Mouse (Mus musculus) intestine, embryonic 15.5 days (tissue): ENCODE measurements around the gene Gm14296. TPM values are rescaled to one million over a fixed set of nuclear protein-coding genes. Genes with fewer than 3 reads are reported as not detected.
"Not testable (repeated sequence)": the region's sequence is repeated elsewhere in the genome, so short reads cannot be mapped to it uniquely, and the experiment has no call there.

Experiments
- ATAC-seq: fragments of 200-750 bp; cut with Nextera tagmentation; 2 replicates; pipeline ENCODE4 v1.8.0; 2017; ENCODE audit warnings: moderate TSS enrichment, moderate library complexity
- H3K27ac ChIP-seq: fragments of 300-500 bp; sonication (generic); 2 replicates; pipeline ENCODE4 v1.5.1; 2015; ENCODE audit warnings: mild to moderate bottlenecking, inconsistent platforms
- H3K27me3 ChIP-seq: fragments of 300-500 bp; sonication (generic); replicated peaks from 2 replicates; pipeline ENCODE4 v1.6.1; 2015; ENCODE audit warnings: inconsistent platforms
- H3K36me3 ChIP-seq: fragments of 300-500 bp; sonication (generic); 2 replicates; pipeline ENCODE4 v1.6.1; 2015; ENCODE audit warnings: inconsistent platforms
- H3K4me1 ChIP-seq: fragments of 300-500 bp; sonication (generic); replicated peaks from 2 replicates; pipeline ENCODE4 v1.6.1; 2015; ENCODE audit warnings: inconsistent platforms
- H3K4me2 ChIP-seq: fragments of 300-500 bp; sonication (generic); replicated peaks from 2 replicates; pipeline ENCODE4 v1.6.1; 2015; ENCODE audit warnings: mild to moderate bottlenecking, inconsistent platforms
- H3K4me3 ChIP-seq: fragments of 300-500 bp; sonication (generic); replicated peaks from 2 replicates; pipeline ENCODE4 v1.5.1; 2015; ENCODE audit warnings: inconsistent platforms
- H3K9ac ChIP-seq: fragments of 300-500 bp; sonication (generic); 2 replicates; pipeline ENCODE4 v1.6.1; 2015; ENCODE audit warnings: inconsistent platforms
- H3K9me3 ChIP-seq: fragments of 300-500 bp; sonication (generic); 2 replicates; pipeline ENCODE4 v1.6.1; 2016; ENCODE audit warnings: inconsistent platforms
- WGBS: fragments of 180-500 bp; shearing (Covaris S2); methylation state at CpG from one replicate; pipeline ENCODE4 v1.1.7; 2015; 5-methylcytosine and 5-hydroxymethylcytosine counted together
- polyA plus RNA-seq: library from polyadenylated mRNA; unstranded; fragments of >200 nt; fragmentation: Nextera tagmentation; extraction: Ambion mirVana; gene quantifications from 2 replicates; pipeline ENCODE4 v1.2.1, GENCODE M21; 2015

Gm14296 gene
- polyA plus RNA-seq, result 5.6 and 10.3 TPM in 2 replicates

DNA sequence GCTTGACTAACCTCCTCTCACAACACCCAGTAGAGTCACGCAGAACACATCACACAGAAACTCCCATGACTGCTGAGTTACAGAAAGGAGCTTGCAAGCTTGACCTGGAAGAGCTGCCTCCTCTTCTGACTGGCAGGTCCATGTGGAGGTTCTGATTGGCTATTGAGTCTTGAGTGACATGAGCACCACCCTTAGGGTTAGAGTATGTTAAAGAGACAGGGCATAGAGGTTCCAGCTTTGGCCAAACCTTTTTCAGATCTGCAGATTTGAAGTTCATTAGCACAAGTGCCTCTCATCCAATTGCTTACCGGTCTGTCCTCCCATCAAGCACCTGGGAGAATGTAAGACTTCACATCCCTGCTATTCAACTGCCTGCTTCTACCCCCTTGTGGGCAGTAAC, at the start of gene Gm14296:
TSS of gene Gm14296 (minus strand) at position 101 of the 400 bp plus-strand sequence.
- H3K27ac ChIP-seq, H3K4me1 ChIP-seq, H3K27me3 ChIP-seq, H3K9ac ChIP-seq, H3K4me3 ChIP-seq, H3K4me2 ChIP-seq, H3K9me3 ChIP-seq, ATAC-seq, H3K36me3 ChIP-seq: not testable (repeated sequence)
- WGBS, result no CpG with 5 or more reads among the region's 2 CpGs

DNA sequence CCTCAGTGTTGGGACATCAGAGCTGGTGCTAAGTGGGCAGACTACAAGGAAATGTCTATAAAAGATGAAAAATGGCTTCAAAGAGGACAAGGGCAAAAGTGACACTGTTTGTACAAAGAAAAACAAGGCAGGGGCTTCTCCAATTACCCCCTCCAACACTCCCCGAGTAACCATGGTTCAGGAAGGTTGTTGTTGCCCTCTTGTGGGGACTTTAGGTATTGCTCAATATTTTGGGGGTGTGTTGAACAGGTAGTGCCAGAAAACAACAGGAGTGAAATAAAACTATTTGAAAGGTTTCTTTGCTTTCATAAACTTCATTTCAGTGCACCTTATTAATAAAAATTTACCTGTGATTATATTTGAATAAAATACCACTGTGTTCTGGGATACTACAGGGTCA, 22.1 kb downstream of the Gm14296 start:
- ATAC-seq, H3K27ac ChIP-seq, H3K9ac ChIP-seq, H3K4me1 ChIP-seq, H3K27me3 ChIP-seq, H3K4me3 ChIP-seq, H3K9me3 ChIP-seq, H3K4me2 ChIP-seq, H3K36me3 ChIP-seq: not testable (repeated sequence)
- WGBS, result no CpG with 5 or more reads among the region's 1 CpGs

Other genes starting within 250 kb of the Gm14296 start
- 22.8 and 24.9 TPM in 2 replicates for gene Gm14305, start 219.5 kb downstream of the Gm14296 start, polyA plus RNA-seq
- gene Gm14295, start 129.2 kb downstream of the Gm14296 start, polyA plus RNA-seq, result 11.2 and 11.3 TPM in 2 replicates
- gene Gm14408, start 96.7 kb downstream of the Gm14296 start, polyA plus RNA-seq, result not detected in 2 replicates
- gene Gm14419, start 73.1 kb upstream of the Gm14296 start, polyA plus RNA-seq, result 7.9 and 9.0 TPM in 2 replicates
- gene Gm14401, start 146.5 kb upstream of the Gm14296 start, polyA plus RNA-seq, result 0.16 and 0.31 TPM in 2 replicates